In the genomic region with DNA sequence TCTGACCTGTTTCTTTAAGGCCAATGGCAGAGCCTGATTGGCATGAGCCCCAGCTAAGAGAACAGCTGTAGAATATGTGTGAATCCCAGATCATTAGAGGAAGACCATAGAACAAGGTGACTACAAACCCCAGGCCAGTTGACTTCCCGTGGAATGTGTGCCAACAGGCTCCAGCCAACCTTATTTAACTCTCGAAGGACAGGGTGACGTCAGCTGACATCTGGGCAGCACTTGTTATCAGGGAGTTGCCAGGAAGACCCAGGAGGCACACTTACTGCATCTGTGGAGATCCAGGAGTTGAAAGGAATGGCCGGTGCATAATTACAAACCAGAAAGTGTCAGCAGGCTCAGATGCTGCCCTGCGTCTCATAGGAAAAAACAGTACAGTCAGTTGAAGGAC, we compare ENCODE assay signal across 13 mouse cellular contexts. TPM values are rescaled to one million over a fixed set of nuclear protein-coding genes. Genes with fewer than 3 reads are reported as not detected.
A peak's percentile ranks its signal among the peaks of the same experiment; 100 is the strongest.
DNase-seq lines count a peak whose midpoint lies in the region; ATAC-seq and TF ChIP-seq lines count a peak whose summit lies in the region.
"Had no signal": no experiment of that assay in that cellular context is flagged by ENCODE, and none has a peak within 500 bp of the region (broad histone marks: within the 10 kb centered on the region; RNA-seq: fewer than 3 reads in every experiment).

No protein-coding gene starts in this region.

- no peaks in the 10 kb centered on the region for H3K9me3 ChIP-seq in heart, embryonic 12.5 days (replicated peaks)
- H3K9me3 ChIP-seq in midbrain, embryonic 16.5 days (replicated peaks; ENCODE audit: control insufficient read depth, low read length, poor library complexity, severe bottlenecking): no peaks in the 10 kb centered on the region
- H3K9me3 ChIP-seq: limb, embryonic 12.5 days; midbrain, embryonic 10.5 days had no signal

- intact Hi-C loops in gastrocnemius, adult 2 months (cut with DNase I): no loop called here

- H3K27ac ChIP-seq in gastrocnemius, adult 2 months: no peak overlapping the region
- peak overlapping the region; percentile 36 for H3K27ac ChIP-seq in heart, embryonic 12.5 days (ENCODE audit: poor library complexity, severe bottlenecking)
- H3K27ac ChIP-seq in midbrain, embryonic 16.5 days (ENCODE audit: low read length): no peak overlapping the region
- H3K27ac ChIP-seq: limb, embryonic 12.5 days; midbrain, embryonic 10.5 days had no signal

- H3K79me2 ChIP-seq in myocyte (ENCODE audit: control insufficient read depth, insufficient read depth): no peaks in the 10 kb centered on the region

- H3K36me3 ChIP-seq in heart, embryonic 12.5 days: no peaks in the 10 kb centered on the region
- no peaks in the 10 kb centered on the region for H3K36me3 ChIP-seq in myocyte (ENCODE audit: control insufficient read depth, insufficient read depth)
- H3K36me3 ChIP-seq in midbrain, embryonic 16.5 days (ENCODE audit: control insufficient read depth, insufficient read depth, low read length): no peaks in the 10 kb centered on the region
- H3K36me3 ChIP-seq: limb, embryonic 12.5 days; midbrain, embryonic 10.5 days had no signal

- no peak for TF ChIP-seq POLR2A in myocyte (IDR thresholded peaks at IDR 0.05; ENCODE audit: insufficient read length, low read depth)

- no peak for ATAC-seq in heart, embryonic 12.5 days (ENCODE audit: insufficient number of reproducible peaks, low FRiP score)
- ATAC-seq in midbrain, embryonic 16.5 days: no peak
- ATAC-seq: forebrain, embryonic 16.5 days had no signal

- H3K4me1 ChIP-seq in heart, embryonic 12.5 days (replicated peaks): peaks cover 57% of the 10 kb centered on the region
- no peaks in the 10 kb centered on the region for H3K4me1 ChIP-seq in midbrain, embryonic 16.5 days (ENCODE audit: control insufficient read depth, insufficient read depth, low read length)

- 9% methylated on average over 5 of the region's 5 CpGs for WGBS in heart, embryonic 12.5 days
- 72% methylated on average over 5 of the region's 5 CpGs for WGBS in midbrain, embryonic 16.5 days

- H3ac ChIP-seq in myocyte (ENCODE audit: control insufficient read depth, insufficient read length): no peak overlapping the region

- peak; percentile 26 for DNase-seq in gastrocnemius, postnatal 25 days
- no peak for DNase-seq in gastrocnemius, adult 2 months
- DNase-seq in lung, postnatal 4 days: peak; percentile 33 to 36
- DNase-seq in lung, adult 18-20 months: no peak
- no peak for DNase-seq in liver
- DNase-seq: cerebellum, adult 9-10 months; gastrocnemius, postnatal 14 days had no signal

- no peak for TF ChIP-seq CTCF in gastrocnemius, adult 2 months (IDR thresholded peaks at IDR 0.05)

- no peaks in the 10 kb centered on the region for H3K27me3 ChIP-seq in heart, embryonic 12.5 days (replicated peaks)
- H3K27me3 ChIP-seq in myocyte (ENCODE audit: control insufficient read depth, insufficient read depth, insufficient read length): no peaks in the 10 kb centered on the region
- H3K27me3 ChIP-seq in midbrain, embryonic 16.5 days (ENCODE audit: control insufficient read depth, insufficient read depth, low read depth, low read length): no peaks in the 10 kb centered on the region

- no peak overlapping the region for H3K4me3 ChIP-seq in gastrocnemius, adult 2 months
- H3K4me3 ChIP-seq in heart, embryonic 12.5 days: no peak overlapping the region
- no peak overlapping the region for H3K4me3 ChIP-seq in myocyte
- no peak overlapping the region for H3K4me3 ChIP-seq in midbrain, embryonic 16.5 days (ENCODE audit: low read depth, low read length)
- H3K4me3 ChIP-seq: limb, embryonic 12.5 days; midbrain, embryonic 10.5 days had no signal

- H3K4me2 ChIP-seq in heart, embryonic 12.5 days: no peak overlapping the region
- H3K4me2 ChIP-seq in myocyte (ENCODE audit: low read depth): no peak overlapping the region
- no peak overlapping the region for H3K4me2 ChIP-seq in midbrain, embryonic 16.5 days (ENCODE audit: low read length)
- H3K4me2 ChIP-seq: limb, embryonic 12.5 days had no signal

- H3K9ac ChIP-seq in heart, embryonic 12.5 days: no peak overlapping the region
- H3K9ac ChIP-seq in midbrain, embryonic 16.5 days (ENCODE audit: low read depth, low read length): no peak overlapping the region
- H3K9ac ChIP-seq: limb, embryonic 12.5 days had no signal

TF ChIP-seq in myocyte, 11 proteins besides CTCF, POLR2A, EP300 and RAD21:
- TF ChIP-seq TCF12 (IDR thresholded peaks at IDR 0.05; ENCODE audit: insufficient read depth, poor library complexity, severe bottlenecking) (peak; percentile 18), TCF3 (IDR thresholded peaks at IDR 0.05; ENCODE audit: insufficient read length, low read depth) (no peak), SRF (IDR thresholded peaks at IDR 0.05; ENCODE audit: control insufficient read depth, insufficient read length, low read depth) (no peak), USF1 (IDR thresholded peaks at IDR 0.05; ENCODE audit: low read depth) (no peak), E2F4 (IDR thresholded peaks at IDR 0.05; ENCODE audit: insufficient read depth) (no peak), MYOD1 (IDR thresholded peaks at IDR 0.05; ENCODE audit: control insufficient read depth in 1 of 3, insufficient read length in 2 of 3, low read depth in 2 of 3) (peak in 2 of 3 experiments; percentile 34 to 47), MYOG (IDR thresholded peaks at IDR 0.05; ENCODE audit: control insufficient read depth in 1 of 3, insufficient read depth in 1 of 3, insufficient read length in 2 of 3, low read depth in 2 of 3) (peak in 1 of 3 experiments; percentile 44), REST (IDR thresholded peaks at IDR 0.05; ENCODE audit: insufficient read depth, insufficient read length) (no peak), MAX (IDR thresholded peaks at IDR 0.05; ENCODE audit: low read depth) (no peak), POLR2AphosphoS2 (IDR thresholded peaks at IDR 0.05; ENCODE audit: insufficient read length, low read depth) (no peak), CEBPB (IDR thresholded peaks at IDR 0.05; ENCODE audit: insufficient read depth, poor library complexity, severe bottlenecking) (0 out of 2 replicates have a peak, but pooled peaks have one; percentile 6)

RNA-seq across cellular contexts. Expression of a gene that starts 16.6 kb away (rescaled TPM):
- 10 to 100 TPM; 14.7 to 21.9 TPM for total RNA-seq in gastrocnemius, postnatal 25 days (2021)
- total RNA-seq in gastrocnemius, adult 2 months (2021): 10 to 100 TPM; 13.1 to 21.8 TPM
- 115 and 130 TPM in 2 replicates for polyA plus RNA-seq in heart, embryonic 12.5 days (2016; fragmentation: Nextera tagmentation; extraction: Ambion mirVana)
- 50.4 TPM for polyA plus RNA-seq in myocyte (2012; fragmentation: generic; extraction: Trizol)
- polyA plus RNA-seq in midbrain, embryonic 16.5 days (2015; fragmentation: Nextera tagmentation; extraction: Ambion mirVana): 17.7 and 23.7 TPM in 2 replicates

Comparison
In these comparisons a context has a peak if more than half of its experiments do, and no peak if none do; other contexts are left out.
1. DNase-seq: peak in gastrocnemius, postnatal 25 days (single experiment) and lung, postnatal 4 days (2 of 2); none in gastrocnemius, adult 2 months (single experiment), lung, adult 18-20 months (0 of 2) and liver (single experiment).